ENCODE assay signal across 11 mouse cellular contexts in the genomic region with DNA sequence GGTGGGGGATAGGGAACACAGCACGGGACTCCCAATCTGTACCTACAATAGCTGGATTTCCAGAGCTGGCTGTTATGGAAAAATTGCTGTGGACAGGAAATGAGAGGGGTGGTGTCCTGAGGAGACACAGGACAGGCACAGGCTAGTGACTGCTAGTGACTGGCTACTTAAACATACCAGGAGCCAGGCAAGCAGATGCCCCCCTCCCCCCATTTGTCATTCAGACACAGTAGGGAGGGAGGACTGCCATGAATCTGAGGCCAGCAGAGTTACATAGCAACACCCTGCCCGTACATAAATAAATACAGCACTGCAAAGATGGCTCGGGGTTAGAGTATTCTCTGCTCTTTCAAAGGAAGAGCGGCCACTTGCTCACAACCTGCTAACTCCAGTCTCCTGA. TPM values are rescaled to one million over a fixed set of nuclear protein-coding genes. Genes with fewer than 3 reads are reported as not detected.
A peak's percentile ranks its signal among the peaks of the same experiment; 100 is the strongest.
DNase-seq lines count a peak whose midpoint lies in the region; ATAC-seq and TF ChIP-seq lines count a peak whose summit lies in the region.
"Had no signal": no experiment of that assay in that cellular context is flagged by ENCODE, and none has a peak within 500 bp of the region (broad histone marks: within the 10 kb centered on the region; RNA-seq: fewer than 3 reads in every experiment).

No protein-coding gene starts in this region.

- H3K9ac ChIP-seq in heart, embryonic 16.5 days (ENCODE audit: low read length): peak overlapping the region; percentile 26; the same call in 1 of the 2 replicates
- H3K9ac ChIP-seq in neural tube, embryonic 14.5 days (replicated peaks; ENCODE audit: low read depth, low read length): no peak overlapping the region
- H3K9ac ChIP-seq: embryonic facial prominence, embryonic 13.5 days; lung, embryonic 15.5 days had no signal

- no peaks in the 10 kb centered on the region for H3K36me3 ChIP-seq in heart, embryonic 16.5 days (ENCODE audit: control insufficient read depth, insufficient read depth)
- H3K36me3 ChIP-seq in neural tube, embryonic 14.5 days (ENCODE audit: control insufficient read depth, insufficient read depth, low read length): no peaks in the 10 kb centered on the region
- H3K36me3 ChIP-seq: embryonic facial prominence, embryonic 13.5 days; G1E; lung, embryonic 15.5 days had no signal

- peaks cover 21% of the 10 kb centered on the region for H3K4me1 ChIP-seq in heart, embryonic 16.5 days (ENCODE audit: control insufficient read depth, insufficient read depth, low read length)
- H3K4me1 ChIP-seq in neural tube, embryonic 14.5 days (ENCODE audit: control insufficient read depth, insufficient read depth, low read length): 0 out of 2 replicates have a peak, but pooled peaks cover 5% of the 10 kb centered on the region

- 17% methylated on average over 4 of the region's 4 CpGs for WGBS in heart, embryonic 16.5 days
- 13% methylated on average over 4 of the region's 4 CpGs for WGBS in neural tube, embryonic 14.5 days

- 0 out of 2 replicates have a peak, but pooled peaks cover under 1% of the 10 kb centered on the region for H3K9me3 ChIP-seq in heart, embryonic 16.5 days (replicated peaks; ENCODE audit: control insufficient read depth, low read length)
- no peaks in the 10 kb centered on the region for H3K9me3 ChIP-seq in neural tube, embryonic 14.5 days (ENCODE audit: control insufficient read depth, low read length)
- H3K9me3 ChIP-seq: embryonic facial prominence, embryonic 13.5 days; G1E; lung, embryonic 15.5 days had no signal

- peak overlapping the region; percentile 23; the same call in 1 of the 2 replicates for H3K27ac ChIP-seq in layer of hippocampus, adult 2 months
- no peak overlapping the region for H3K27ac ChIP-seq in heart, embryonic 16.5 days (ENCODE audit: low read length)
- H3K27ac ChIP-seq in neural tube, embryonic 14.5 days (ENCODE audit: low read depth, low read length): no peak overlapping the region
- H3K27ac ChIP-seq: lung, embryonic 15.5 days had no signal

- no peak overlapping the region; the same call in 1 of the 2 replicates for H3K4me2 ChIP-seq in heart, embryonic 16.5 days (ENCODE audit: low read depth, low read length)
- 0 out of 2 replicates have a peak overlapping the region, but pooled peaks have one; percentile 4 for H3K4me2 ChIP-seq in neural tube, embryonic 14.5 days (ENCODE audit: low read depth, low read length)
- H3K4me2 ChIP-seq: lung, embryonic 15.5 days had no signal

- no peak for TF ChIP-seq CTCF in layer of hippocampus, adult 2 months (conservative IDR thresholded peaks at IDR 0.05)

- DNase-seq in layer of hippocampus, adult 2 months (ENCODE audit: low spot score in 2 of 2): no peak
- DNase-seq in layer of hippocampus, adult 18-20 months (ENCODE audit: low spot score in 2 of 2): no peak
- peak; percentile 63 for DNase-seq in embryo, embryonic 11 days
- DNase-seq in urinary bladder, adult 2 months (ENCODE audit: low spot score): no peak
- no peak for DNase-seq in ovary, postnatal 14 days (ENCODE audit: low spot score)
- DNase-seq in frontal cortex, postnatal 14 days (ENCODE audit: low spot score in 2 of 2): no peak

- H3K27me3 ChIP-seq in heart, embryonic 16.5 days (ENCODE audit: control insufficient read depth, insufficient read depth, low read length): no peaks in the 10 kb centered on the region
- no peaks in the 10 kb centered on the region for H3K27me3 ChIP-seq in neural tube, embryonic 14.5 days (ENCODE audit: control insufficient read depth, insufficient read depth, low read length)

- no peak for ATAC-seq in heart, embryonic 16.5 days (replicated peaks; ENCODE audit: extremely low read depth, insufficient read depth, low FRiP score)
- ATAC-seq in neural tube, embryonic 14.5 days (ENCODE audit: low read depth): no peak

- peak overlapping the region; percentile 13; the same call in 1 of the 2 replicates for H3K4me3 ChIP-seq in layer of hippocampus, adult 2 months
- H3K4me3 ChIP-seq in heart, embryonic 16.5 days (ENCODE audit: low read length): no peak overlapping the region
- H3K4me3 ChIP-seq in neural tube, embryonic 14.5 days (ENCODE audit: low read depth, low read length): no peak overlapping the region
- H3K4me3 ChIP-seq: lung, embryonic 15.5 days had no signal

RNA-seq across cellular contexts. Expression of a gene that starts 3.0 kb away (rescaled TPM):
- total RNA-seq in layer of hippocampus, adult 2 months (2021): 10 to 100 TPM; 39.6 TPM
- total RNA-seq in layer of hippocampus, adult 18-20 months (2021): 10 to 100 TPM; 36.7 to 42.9 TPM
- polyA plus RNA-seq in heart, embryonic 16.5 days (2015; fragmentation: Nextera tagmentation; extraction: Ambion mirVana): 4.7 and 5.6 TPM in 2 replicates
- 20.8 and 22.6 TPM in 2 replicates for polyA plus RNA-seq in neural tube, embryonic 14.5 days (2014; fragmentation: Nextera tagmentation; extraction: Ambion mirVana)
- 0.96 and 1.8 TPM in 2 replicates for polyA plus RNA-seq in urinary bladder, adult 2 months (2012; rRNA removed)

RNA-seq across cellular contexts. Expression of a gene that starts 35.2 kb away (rescaled TPM):
- 10 to 100 TPM; 62.1 to 68.2 TPM for total RNA-seq in layer of hippocampus, adult 2 months (2021)
- total RNA-seq in layer of hippocampus, adult 18-20 months (2021): 10 to 100 TPM; 64.8 to 70.4 TPM
- polyA plus RNA-seq in heart, embryonic 16.5 days (2015; fragmentation: Nextera tagmentation; extraction: Ambion mirVana): 41.9 and 44.7 TPM in 2 replicates
- 52.1 and 58.7 TPM in 2 replicates for polyA plus RNA-seq in neural tube, embryonic 14.5 days (2014; fragmentation: Nextera tagmentation; extraction: Ambion mirVana)
- 1.8 and 2.2 TPM in 2 replicates for polyA plus RNA-seq in urinary bladder, adult 2 months (2012; rRNA removed)

Comparison
In these comparisons a context has a peak if more than half of its experiments do, and no peak if none do; other contexts are left out.
1. RNA of a gene that starts 35.2 kb away (polyA plus RNA-seq): 52.1 to 58.7 TPM in neural tube, embryonic 14.5 days and 41.9 to 44.7 TPM in heart, embryonic 16.5 days; 1.8 to 2.2 TPM in urinary bladder, adult 2 months; every median in the first group is over 10 times any median in the second.